Mouse (Mus musculus) forebrain, embryonic 14.5 days (tissue): ENCODE measurements around the gene Ccdc194. TPM values are rescaled to one million over a fixed set of nuclear protein-coding genes. Genes with fewer than 3 reads are reported as not detected.
A peak's percentile ranks its signal among the peaks of the same experiment; 100 is the strongest.

ENCODE experiments used
- ATAC-seq: fragments of 200-750 bp; cut with Nextera tagmentation; 2 replicates; pipeline ENCODE4 v1.8.0; 2017; ENCODE audit warnings: mild to moderate bottlenecking, moderate library complexity
- DNase-seq: peaks from one replicate; pipeline ENCODE4 v3.0.0-alpha.2; 2015; ENCODE audit warnings: low spot score
- H3K27ac ChIP-seq: fragments of 300-500 bp; sonication (generic); 2 replicates; pipeline ENCODE4 v1.5.1; 2014; ENCODE audit warnings: low read depth, mild to moderate bottlenecking, control low read depth, low read length, moderate library complexity
- H3K27me3 ChIP-seq: fragments of 300-500 bp; sonication (generic); replicated peaks from 2 replicates; pipeline ENCODE4 v1.6.1; 2014; ENCODE audit warnings: low read length, control low read depth, mixed read lengths; ENCODE audit not compliant: control insufficient read depth, insufficient read depth
- H3K36me3 ChIP-seq: fragments of 300-500 bp; sonication (generic); 2 replicates; pipeline ENCODE4 v1.6.1; 2014; ENCODE audit warnings: low read length, control low read depth; ENCODE audit not compliant: control insufficient read depth, insufficient read depth
- H3K4me1 ChIP-seq: fragments of 300-500 bp; sonication (generic); 2 replicates; pipeline ENCODE4 v1.6.1; 2014; ENCODE audit warnings: antibody characterized with exemption, low read length, control low read depth; ENCODE audit not compliant: control insufficient read depth, insufficient read depth
- H3K4me2 ChIP-seq: fragments of 300-500 bp; sonication (generic); 2 replicates; pipeline ENCODE4 v1.6.1; 2014; ENCODE audit warnings: mild to moderate bottlenecking, control low read depth, low read length
- H3K4me3 ChIP-seq: fragments of 300-500 bp; sonication (generic); 2 replicates; pipeline ENCODE4 v1.5.1; 2014; ENCODE audit warnings: low read depth, low read length, control low read depth
- H3K9ac ChIP-seq: fragments of 300-500 bp; sonication (generic); 2 replicates; pipeline ENCODE4 v1.6.1; 2014; ENCODE audit warnings: mild to moderate bottlenecking, low read length, control low read depth, moderate library complexity
- H3K9me3 ChIP-seq: fragments of 300-500 bp; sonication (generic); replicated peaks from 2 replicates; pipeline ENCODE4 v1.6.1; 2016; ENCODE audit warnings: low read length, control low read depth, mixed read lengths; ENCODE audit not compliant: control insufficient read depth
- WGBS: fragments of 180-500 bp; shearing (Covaris S2); extraction: QIAGEN DNeasy Blood & Tissue Kit; methylation state at CpG from one replicate; pipeline ENCODE4 v1.1.7; 2014; 5-methylcytosine and 5-hydroxymethylcytosine counted together
- polyA plus RNA-seq: library from polyadenylated mRNA; unstranded; fragments of >200 nt; fragmentation: Nextera tagmentation; extraction: Ambion mirVana; gene quantifications from 2 replicates; pipeline ENCODE4 v1.2.1, GENCODE M21; 2014

The Ccdc194 gene
- 0.11 and 0.13 TPM in 2 replicates for polyA plus RNA-seq

DNA sequence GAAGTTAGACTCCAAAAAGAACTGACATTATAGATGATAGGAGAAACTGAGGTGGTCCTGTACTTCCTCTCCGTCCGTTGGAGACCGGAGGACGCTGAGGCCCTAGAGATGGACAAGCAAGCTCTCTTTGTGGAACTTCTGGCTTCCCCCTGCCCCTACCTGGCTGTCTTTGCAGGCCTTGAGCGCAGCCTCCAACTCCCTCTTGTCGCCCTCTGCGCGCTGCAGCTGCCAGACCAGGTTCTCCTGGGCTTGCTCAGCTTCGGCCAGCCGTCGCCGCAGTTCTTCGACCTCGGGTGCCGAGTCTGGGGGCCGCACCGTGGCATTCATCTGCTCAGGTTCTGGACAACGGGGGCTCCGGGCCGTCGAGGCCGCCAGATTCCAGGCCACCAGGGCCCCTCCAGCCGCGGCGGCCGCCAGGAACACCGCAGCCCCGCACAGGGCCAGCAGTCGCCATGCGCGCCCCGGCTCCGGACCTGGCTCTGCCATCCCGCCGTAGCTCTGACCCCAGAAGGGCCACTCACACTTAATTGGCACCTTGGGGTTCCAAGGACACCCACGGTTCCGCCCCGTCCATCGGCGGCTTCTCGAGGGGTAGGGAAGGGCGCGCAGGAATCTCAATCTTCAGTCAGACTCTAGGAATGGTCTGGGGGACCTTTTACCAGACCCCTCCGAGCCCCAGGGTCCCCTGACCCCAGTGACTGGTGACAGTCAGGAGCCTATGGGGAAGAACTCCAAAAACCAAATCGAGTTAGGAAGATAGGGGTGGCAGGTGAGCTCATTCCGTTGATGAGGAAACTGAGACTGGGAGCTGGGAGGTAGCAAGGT lies at the start of gene Ccdc194:
Gene Ccdc194, minus strand, starts transcription at position 486 of the 825 bp plus-strand sequence.
- Histone ChIP-seq H3K4me3 (no peak within 1 kb of the TSS), H3K27ac (no peak within 1 kb of the TSS), H3K9me3 (no peaks in the 10 kb centered on the region), H3K27me3 (peaks cover 25% of the 10 kb centered on the region), H3K36me3 (no peaks in the 10 kb centered on the region), H3K4me2 (no peak within 1 kb of the TSS), H3K9ac (no peak within 1 kb of the TSS), H3K4me1 (no peaks in the 10 kb centered on the region)
- 6% methylated on average over 46 of the region's 46 CpGs for WGBS
- DNase-seq (no peak), ATAC-seq (no peak)

DNA sequence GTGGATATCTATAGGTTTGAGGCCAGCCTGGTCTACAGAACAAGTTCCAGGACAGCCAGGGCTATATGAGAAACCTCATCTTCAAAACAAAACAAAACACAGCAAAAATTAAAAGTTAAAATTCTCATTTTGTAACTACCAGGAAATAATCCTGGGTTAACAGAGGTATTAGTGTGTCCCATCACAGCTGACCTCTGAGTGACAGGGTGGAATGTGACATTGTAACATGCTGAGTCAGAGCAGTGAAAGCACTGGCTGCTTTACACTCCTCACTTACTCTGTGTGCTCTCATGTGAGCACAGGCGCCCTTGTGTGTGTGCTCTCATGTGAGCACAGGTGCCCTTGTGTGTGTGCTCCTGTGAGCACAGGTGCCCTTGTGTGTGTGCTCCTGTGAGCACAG lies 49.5 kb upstream of the Ccdc194 start:
- H3K4me2 ChIP-seq: no peak overlapping the region
- no peak overlapping the region for H3K4me3 ChIP-seq
- H3K4me1 ChIP-seq: peaks cover 20% of the 10 kb centered on the region
- peaks cover 7% of the 10 kb centered on the region; the same call in 1 of the 2 replicates for H3K36me3 ChIP-seq
- DNase-seq (no peak), ATAC-seq (no peak)
- 85% methylated on average over 1 of the region's 1 CpGs for WGBS
- no peak overlapping the region for H3K27ac ChIP-seq
- H3K9me3 ChIP-seq: no peaks in the 10 kb centered on the region
- H3K9ac ChIP-seq: no peak overlapping the region
- no peaks in the 10 kb centered on the region for H3K27me3 ChIP-seq

DNA sequence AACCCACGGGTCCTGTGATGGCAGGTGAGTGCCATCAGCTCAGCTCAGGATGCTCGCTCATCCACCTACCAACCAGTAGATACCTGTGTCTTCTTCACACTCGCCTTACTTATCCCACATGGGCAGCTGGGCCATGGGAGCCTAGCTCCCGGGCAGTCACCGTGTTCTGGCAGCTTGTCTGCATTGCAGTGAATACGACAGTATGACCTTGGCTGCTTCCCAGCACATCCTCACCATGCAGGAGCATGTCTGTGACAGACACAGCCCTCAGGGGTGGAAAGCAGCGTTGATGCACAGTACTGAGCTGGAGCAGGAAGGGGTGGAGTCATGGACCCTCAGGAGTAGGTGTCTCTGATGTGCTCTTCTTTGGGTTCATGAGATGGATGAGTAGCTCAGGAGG lies 48.9 kb upstream of the Ccdc194 start:
- H3K9ac ChIP-seq: no peak overlapping the region
- H3K27ac ChIP-seq: no peak overlapping the region
- DNase-seq: no peak
- peaks cover 2% of the 10 kb centered on the region; the same call in 1 of the 2 replicates for H3K36me3 ChIP-seq
- ATAC-seq: no peak
- H3K4me2 ChIP-seq: no peak overlapping the region
- peaks cover 20% of the 10 kb centered on the region for H3K4me1 ChIP-seq
- H3K9me3 ChIP-seq: no peaks in the 10 kb centered on the region
- WGBS: 71% methylated on average over 7 of the region's 7 CpGs
- no peak overlapping the region for H3K4me3 ChIP-seq
- H3K27me3 ChIP-seq: no peaks in the 10 kb centered on the region

DNA sequence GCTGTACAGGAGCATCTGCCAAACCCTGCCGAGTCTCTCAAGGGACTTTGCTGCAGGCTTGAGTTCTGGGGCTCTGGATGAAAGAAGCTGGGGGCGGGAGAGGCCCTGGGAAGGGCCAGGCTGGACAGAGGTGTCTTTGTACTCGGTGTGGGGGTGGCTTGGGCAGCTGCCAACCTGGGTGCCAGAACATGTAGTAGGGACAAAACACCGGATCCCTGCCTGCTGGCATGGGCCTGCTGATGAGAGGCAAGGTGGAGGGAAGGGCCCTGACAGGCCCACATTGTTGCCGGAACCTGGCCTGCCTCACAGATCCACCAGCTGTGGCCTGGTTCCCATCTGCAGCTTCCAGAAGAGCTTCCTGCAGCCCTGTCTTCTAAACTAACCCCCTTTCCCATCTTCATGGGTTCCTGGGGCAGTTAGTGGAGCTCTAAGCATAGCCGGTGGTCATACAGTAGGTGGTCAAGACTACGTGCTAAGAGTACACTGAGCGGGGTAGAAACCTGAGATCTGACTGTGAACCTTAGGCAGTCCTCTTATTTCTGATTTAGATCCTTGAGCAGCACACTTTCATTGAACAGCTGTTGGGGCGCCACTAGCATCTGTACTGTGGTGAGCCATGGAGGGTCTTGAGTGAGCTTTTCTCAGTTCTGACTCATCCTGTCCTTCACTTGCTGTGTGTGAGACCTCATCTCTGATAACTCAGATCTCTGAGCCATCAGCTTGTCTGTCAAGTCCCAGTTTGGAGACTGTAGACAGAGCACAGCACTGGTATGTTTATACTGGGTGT lies 47.5 kb upstream of the Ccdc194 start:
- peak overlapping the region; percentile 41 for H3K9ac ChIP-seq
- no peaks in the 10 kb centered on the region for H3K9me3 ChIP-seq
- H3K4me3 ChIP-seq: 0 out of 2 replicates have a peak overlapping the region, but pooled peaks have one; percentile 5
- peak; percentile 89 for DNase-seq
- peak; percentile 15 for ATAC-seq
- no peaks in the 10 kb centered on the region for H3K36me3 ChIP-seq
- 44% methylated on average over 9 of the region's 9 CpGs for WGBS
- H3K4me2 ChIP-seq: peak overlapping the region; percentile 81
- peak overlapping the region; percentile 87 for H3K27ac ChIP-seq
- H3K4me1 ChIP-seq: peaks cover 23% of the 10 kb centered on the region
- H3K27me3 ChIP-seq: no peaks in the 10 kb centered on the region

DNA sequence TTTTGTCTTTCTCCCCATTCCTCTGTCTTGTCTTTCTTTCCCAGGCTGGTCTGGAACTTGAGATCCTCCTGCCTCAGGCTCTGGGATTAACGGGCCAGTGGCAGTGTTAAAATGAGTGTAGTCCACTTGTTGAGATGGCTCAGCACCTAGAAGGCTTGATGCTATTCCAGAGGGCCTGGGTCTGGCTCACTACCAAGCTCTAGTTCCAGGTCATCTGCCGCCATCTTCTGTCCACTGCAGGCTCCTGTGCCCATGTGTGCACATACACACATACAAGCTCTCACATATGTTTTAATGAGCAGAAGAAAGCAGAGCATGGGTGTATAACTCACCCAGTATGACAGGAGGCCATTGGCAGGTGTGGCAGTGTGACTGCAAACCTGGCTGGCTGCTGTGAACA lies 46.6 kb upstream of the Ccdc194 start:
- H3K9ac ChIP-seq: no peak overlapping the region
- peak overlapping the region; percentile 81 for H3K4me2 ChIP-seq
- no peaks in the 10 kb centered on the region for H3K9me3 ChIP-seq
- DNase-seq (no peak), ATAC-seq (no peak)
- H3K27ac ChIP-seq: peak overlapping the region; percentile 87
- H3K27me3 ChIP-seq: no peaks in the 10 kb centered on the region
- H3K4me3 ChIP-seq: 0 out of 2 replicates have a peak overlapping the region, but pooled peaks have one; percentile 64
- peaks cover 23% of the 10 kb centered on the region for H3K4me1 ChIP-seq
- H3K36me3 ChIP-seq: no peaks in the 10 kb centered on the region
- WGBS: 78% methylated on average over 2 of the region's 2 CpGs

DNA sequence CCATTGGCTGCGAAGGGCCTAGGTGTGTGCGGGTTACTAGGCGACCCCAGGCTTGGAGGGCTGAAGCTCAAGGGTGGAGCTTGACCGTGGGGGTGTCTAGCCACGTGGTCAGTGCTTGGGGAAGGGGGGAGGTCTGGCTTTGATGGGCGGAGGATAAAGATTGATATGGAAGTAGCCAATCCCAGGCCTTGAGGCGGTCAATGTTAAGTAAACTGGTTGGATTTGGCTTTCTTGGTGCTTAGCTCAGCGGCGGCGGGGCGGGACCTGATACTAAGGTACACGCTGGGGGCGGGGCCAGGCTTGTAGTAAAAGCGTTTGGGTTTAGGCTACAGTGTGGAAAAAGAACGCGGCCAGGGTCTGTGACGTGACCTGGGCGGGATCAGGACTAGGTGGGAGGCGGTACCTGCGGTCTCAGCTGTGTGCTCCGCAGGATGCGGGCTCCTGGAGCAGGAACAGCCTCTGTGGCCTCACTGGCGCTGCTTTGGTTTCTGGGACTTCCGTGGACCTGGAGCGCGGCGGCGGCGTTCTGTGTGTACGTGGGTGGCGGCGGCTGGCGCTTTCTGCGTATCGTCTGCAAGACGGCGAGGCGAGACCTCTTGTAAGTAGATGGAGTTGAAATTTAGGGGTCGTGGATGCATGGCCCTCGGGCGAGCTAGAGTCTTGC lies 44.9 kb upstream of the Ccdc194 start:
- Histone ChIP-seq H3K4me1 (peaks cover 23% of the 10 kb centered on the region), H3K9me3 (no peaks in the 10 kb centered on the region), H3K36me3 (no peaks in the 10 kb centered on the region), H3K27ac (peak overlapping the region; percentile 79), H3K4me3 (peak overlapping the region; percentile 64), H3K27me3 (no peaks in the 10 kb centered on the region), H3K4me2 (peak overlapping the region; percentile 81), H3K9ac (peak overlapping the region; percentile 75)
- under 1% methylated on average over 41 of the region's 41 CpGs for WGBS
- DNase-seq (peak; percentile 98), ATAC-seq (peak; percentile 89)

DNA sequence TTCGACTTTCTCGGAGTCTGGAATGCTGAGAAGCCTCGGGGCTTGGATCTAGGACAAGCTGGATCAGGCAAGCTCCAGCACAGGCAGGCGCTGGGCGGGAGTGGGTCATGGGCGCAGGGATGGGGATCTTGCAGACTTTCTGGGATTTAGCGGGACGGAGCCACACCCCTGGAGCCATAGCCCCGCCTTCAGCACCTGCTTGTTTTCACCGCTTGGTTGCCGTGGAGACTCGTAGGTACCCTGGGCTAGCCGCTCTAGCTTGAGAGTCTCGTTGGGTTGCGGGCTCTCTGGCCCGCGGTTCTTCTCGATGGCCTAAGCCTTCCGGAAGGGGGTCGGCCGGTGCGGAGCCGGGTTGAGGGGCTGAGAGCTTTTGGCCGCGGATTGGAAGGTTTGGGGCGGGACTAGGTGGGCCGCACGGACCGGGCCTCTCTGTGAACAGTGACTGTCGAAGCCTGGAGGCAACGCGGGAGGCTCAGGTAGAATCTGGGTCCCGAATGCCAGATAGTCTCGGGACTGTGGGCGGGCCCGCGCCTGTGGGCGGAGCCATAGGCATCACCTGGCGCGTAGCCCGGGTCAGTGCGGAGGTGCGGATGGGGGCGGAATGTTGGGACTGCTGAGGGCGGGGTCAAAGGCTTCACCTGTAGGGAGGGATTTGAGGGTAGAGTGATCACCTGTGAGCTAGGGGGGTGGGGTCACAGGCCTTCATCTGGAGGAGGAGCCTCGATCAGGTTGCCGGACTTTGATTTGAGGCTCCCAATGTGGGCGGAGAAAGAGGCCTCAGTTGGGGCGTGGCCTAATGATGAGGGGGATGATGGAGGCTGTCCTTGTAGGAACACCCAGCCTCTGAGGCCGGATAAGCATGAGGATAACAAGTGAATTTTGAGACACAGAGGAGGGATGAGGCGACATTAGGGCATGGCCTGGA lies 44.1 kb upstream of the Ccdc194 start:
- peak overlapping the region; percentile 64 for H3K4me3 ChIP-seq
- WGBS: under 1% methylated on average over 50 of the region's 51 CpGs
- DNase-seq: peak; percentile 95
- H3K4me1 ChIP-seq: peaks cover 23% of the 10 kb centered on the region
- H3K36me3 ChIP-seq: no peaks in the 10 kb centered on the region
- no peaks in the 10 kb centered on the region for H3K27me3 ChIP-seq
- H3K9me3 ChIP-seq: no peaks in the 10 kb centered on the region
- peak overlapping the region; percentile 81 for H3K4me2 ChIP-seq
- ATAC-seq: peak; percentile 78
- peak overlapping the region; percentile 79 for H3K27ac ChIP-seq
- peak overlapping the region; percentile 75 for H3K9ac ChIP-seq

DNA sequence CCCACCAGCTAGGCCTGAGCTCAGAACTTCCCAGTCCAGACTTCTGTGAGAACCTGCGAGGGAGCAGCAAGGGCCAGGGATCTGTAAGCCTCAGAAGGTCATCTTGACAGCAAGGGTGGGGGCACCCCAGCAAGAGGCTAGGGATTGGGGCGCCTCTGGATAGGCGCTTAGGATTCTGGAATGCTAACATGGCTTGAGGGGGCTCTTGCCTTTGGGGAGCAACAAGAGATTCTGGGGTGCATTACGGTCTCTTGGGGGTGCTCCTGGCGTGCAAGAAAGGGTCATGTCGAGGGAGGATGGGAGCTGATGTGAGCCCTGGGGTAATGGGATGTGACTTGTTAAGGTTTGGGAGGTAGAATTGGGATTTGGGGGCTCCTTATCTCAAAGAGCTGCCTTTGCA lies 43.4 kb upstream of the Ccdc194 start:
- WGBS: 14% methylated on average over 6 of the region's 6 CpGs
- peaks cover 23% of the 10 kb centered on the region for H3K4me1 ChIP-seq
- no peaks in the 10 kb centered on the region for H3K9me3 ChIP-seq
- DNase-seq (no peak), ATAC-seq (no peak)
- peak overlapping the region; percentile 75 for H3K9ac ChIP-seq
- no peaks in the 10 kb centered on the region for H3K36me3 ChIP-seq
- H3K4me2 ChIP-seq: peak overlapping the region; percentile 81
- peak overlapping the region; percentile 64 for H3K4me3 ChIP-seq
- H3K27ac ChIP-seq: peak overlapping the region; percentile 79
- no peaks in the 10 kb centered on the region for H3K27me3 ChIP-seq
